Mouse (Mus musculus) erythroblast, embryonic 14.5 days (primary cell): Measurements from ENCODE around the gene Hnrnpk. TPM values are rescaled to one million over a fixed set of nuclear protein-coding genes. Genes with fewer than 3 reads are reported as not detected.

ENCODE experiments used
- H3K27me3 ChIP-seq: 2 replicates; pipeline ENCODE4 v1.6.1; 2012; ENCODE audit warnings: inconsistent platforms; ENCODE audit not compliant: control insufficient read depth
- H3K36me3 ChIP-seq: 2 replicates; pipeline ENCODE4 v1.6.1; 2012; ENCODE audit warnings: mild to moderate bottlenecking, inconsistent platforms; ENCODE audit not compliant: control insufficient read depth
- H3K4me1 ChIP-seq: 2 replicates; pipeline ENCODE4 v1.6.1; 2012; ENCODE audit warnings: inconsistent platforms; ENCODE audit not compliant: control insufficient read depth
- H3K4me3 ChIP-seq: replicated peaks from 2 replicates; pipeline ENCODE3; 2012; ENCODE audit warnings: moderate library complexity, mild to moderate bottlenecking, inconsistent platforms
- H3K9me3 ChIP-seq: 2 replicates; pipeline ENCODE4 v1.6.1; 2012; ENCODE audit warnings: low read length, inconsistent platforms, mixed read lengths; ENCODE audit not compliant: control insufficient read depth
- GATA1 ChIP-seq: IDR thresholded peaks from 2 replicates; pipeline ENCODE4 v1.6.1; 2012; ENCODE audit warnings: low read length, inconsistent platforms, mixed read lengths
- TAL1 ChIP-seq: IDR thresholded peaks from 3 replicates; pipeline ENCODE4 v1.6.1; 2012; ENCODE audit warnings: low read length, inconsistent platforms, mixed read lengths
- polyA plus RNA-seq: library from polyadenylated mRNA; stranded (reverse); fragments of >175 nt; gene quantifications from 2 replicates; pipeline ENCODE4 v1.2.3, GENCODE M21; 2012

Hnrnpk gene
- polyA plus RNA-seq, 1 experiment: 23.2 TPM

DNA sequence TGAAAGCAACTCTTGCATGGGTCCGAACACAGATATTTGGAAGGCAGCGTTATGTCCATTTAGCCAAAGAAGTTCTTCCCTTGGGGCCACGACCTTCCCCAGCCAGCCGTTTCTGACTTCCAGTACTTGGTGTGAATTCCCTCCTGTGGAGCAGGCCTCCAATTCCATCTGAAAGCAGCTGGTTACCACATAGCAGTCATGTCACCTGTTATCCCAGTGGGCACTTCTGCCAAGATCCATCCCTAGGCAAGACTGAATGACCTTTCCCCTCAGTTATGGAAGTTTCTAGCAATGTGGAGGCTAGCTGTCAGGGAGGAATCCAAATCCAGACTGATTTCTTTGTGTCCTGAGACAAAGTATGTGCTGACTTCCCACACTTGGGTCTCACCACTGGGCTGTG lies 17.9 kb upstream of the Hnrnpk start:
- Histone ChIP-seq H3K4me3 (no peak overlapping the region), H3K36me3 (no peaks in the 10 kb centered on the region), H3K4me1 (no peaks in the 10 kb centered on the region), H3K9me3 (peaks cover 4% of the 10 kb centered on the region; the same call in 1 of the 2 replicates), H3K27me3 (peaks cover 3% of the 10 kb centered on the region)
- TF ChIP-seq TAL1: no peak

DNA sequence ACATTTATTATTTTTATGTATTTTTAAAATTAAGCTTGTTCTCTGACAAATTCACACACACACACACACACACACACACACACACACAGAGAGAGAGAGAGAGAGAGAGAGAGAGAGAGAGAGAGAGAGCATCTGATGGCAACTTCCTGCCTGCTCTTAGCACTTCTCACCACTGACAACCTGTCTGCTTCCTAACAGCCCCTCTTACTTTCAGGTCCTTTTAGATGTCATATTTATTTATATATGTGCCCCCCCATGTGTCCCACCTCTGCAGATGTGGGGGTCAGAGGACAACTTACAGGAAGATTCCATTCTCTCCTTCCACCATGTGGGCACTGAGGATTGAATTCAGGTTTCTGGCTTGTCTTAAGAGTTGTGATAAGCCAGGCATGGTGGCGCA lies 16.1 kb upstream of the Hnrnpk start:
- TF ChIP-seq GATA1: no peak
- TF ChIP-seq TAL1: no peak
- no peak overlapping the region for H3K4me3 ChIP-seq

DNA sequence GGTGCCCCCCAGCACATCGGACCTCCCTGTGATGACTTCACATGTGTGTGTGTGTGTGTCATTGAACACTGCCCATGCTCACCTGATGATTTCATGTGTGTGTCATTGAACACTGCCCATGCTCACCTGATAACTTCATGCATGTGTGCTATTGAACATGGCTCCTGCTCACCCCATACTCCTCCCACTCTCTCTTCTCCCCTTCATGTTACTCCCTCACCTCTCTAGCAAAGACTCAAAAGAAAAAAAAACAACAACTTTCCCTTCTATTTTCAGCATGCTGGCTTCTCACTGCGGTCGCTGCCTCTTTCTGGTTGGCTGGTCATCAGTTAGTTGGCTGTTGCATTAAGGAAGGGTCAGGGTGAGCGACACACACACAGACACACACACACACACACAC lies 15.5 kb upstream of the Hnrnpk start:
- TF ChIP-seq TAL1 (no peak), GATA1 (no peak)
- Histone ChIP-seq H3K9me3 (peaks cover 4% of the 10 kb centered on the region; the same call in 1 of the 2 replicates), H3K4me3 (no peak overlapping the region), H3K4me1 (no peaks in the 10 kb centered on the region), H3K36me3 (no peaks in the 10 kb centered on the region), H3K27me3 (no peaks in the 10 kb centered on the region; the same call in 1 of the 2 replicates)

More for the DNA sequence above, 16.1 kb upstream of the Hnrnpk start:
- H3K36me3 ChIP-seq: no peaks in the 10 kb centered on the region
- H3K9me3 ChIP-seq: peaks cover 4% of the 10 kb centered on the region; the same call in 1 of the 2 replicates
- no peaks in the 10 kb centered on the region for H3K4me1 ChIP-seq
- H3K27me3 ChIP-seq: no peaks in the 10 kb centered on the region; the same call in 1 of the 2 replicates

- Histone ChIP-seq H3K27me3 (no peaks in the 10 kb centered on the region; the same call in 1 of the 2 replicates), H3K4me3 (no peak overlapping the region), H3K9me3 (peaks cover 13% of the 10 kb centered on the region), H3K4me1 (no peaks in the 10 kb centered on the region), H3K36me3 (peaks cover 16% of the 10 kb centered on the region)
- TF ChIP-seq GATA1 (no peak), TAL1 (no peak)
These were observed 12.7 kb upstream of the Hnrnpk start for GRCm38 (mm10) chr13:58415838-58416237.

- no peak for TF ChIP-seq GATA1
- TF ChIP-seq TAL1: no peak
- H3K27me3 ChIP-seq: no peaks in the 10 kb centered on the region
- no peaks in the 10 kb centered on the region for H3K4me1 ChIP-seq
- no peak overlapping the region for H3K4me3 ChIP-seq
- H3K9me3 ChIP-seq: peaks cover 14% of the 10 kb centered on the region
- H3K36me3 ChIP-seq: peaks cover 20% of the 10 kb centered on the region
These were observed 12.2 kb upstream of the Hnrnpk start for GRCm38 (mm10) chr13:58415374-58415773.

DNA sequence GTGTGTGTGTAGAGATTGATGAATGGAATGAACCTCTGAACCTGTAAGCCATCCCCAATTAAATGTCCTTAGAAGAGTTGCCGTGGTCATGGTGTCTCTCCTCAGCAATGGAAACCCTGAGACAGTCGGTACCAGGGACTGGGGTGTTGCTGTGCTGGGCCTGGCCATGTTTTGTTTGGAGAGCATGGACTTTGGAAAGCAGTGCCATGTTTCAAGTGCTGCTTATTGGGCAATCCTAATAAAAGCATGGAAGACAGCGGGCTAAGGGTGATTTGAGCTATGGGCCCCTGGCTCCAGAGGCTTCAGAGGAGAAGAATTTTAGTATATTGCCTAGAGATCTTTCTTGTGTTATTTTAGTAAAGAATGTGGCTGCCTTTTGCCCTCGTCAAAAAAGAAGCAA lies 7.9 kb upstream of the Hnrnpk start:
- Histone ChIP-seq H3K36me3 (peaks cover 45% of the 10 kb centered on the region), H3K4me3 (no peak overlapping the region), H3K4me1 (peaks cover 5% of the 10 kb centered on the region), H3K27me3 (no peaks in the 10 kb centered on the region), H3K9me3 (peaks cover 13% of the 10 kb centered on the region)
- TF ChIP-seq GATA1 (no peak), TAL1 (no peak)

DNA sequence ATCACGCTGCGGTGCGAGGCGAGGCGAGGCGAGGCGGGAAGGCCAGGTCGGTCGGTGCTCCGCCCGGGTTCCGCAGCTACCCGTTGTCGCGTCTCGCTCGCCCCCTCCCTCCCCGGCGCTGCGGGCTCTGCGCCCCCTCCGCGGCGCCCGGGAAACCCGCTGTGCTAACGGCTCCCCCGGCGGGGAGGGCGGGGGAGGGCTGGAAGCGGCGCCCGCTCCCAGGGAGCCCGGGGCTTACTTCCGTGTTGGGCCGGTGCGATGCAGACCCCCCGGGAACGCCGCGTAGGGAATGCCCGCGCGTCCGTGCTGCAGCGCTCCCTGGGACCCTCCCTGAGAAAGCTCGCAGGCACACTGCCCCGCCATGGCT lies 416 bp downstream of the Hnrnpk start:
- peak overlapping the region; percentile 99 for H3K4me3 ChIP-seq
- no peaks in the 10 kb centered on the region for H3K9me3 ChIP-seq
- peaks cover 61% of the 10 kb centered on the region for H3K36me3 ChIP-seq
- TF ChIP-seq TAL1 (no peak), GATA1 (no peak)
- peaks cover 30% of the 10 kb centered on the region for H3K4me1 ChIP-seq
- H3K27me3 ChIP-seq: no peaks in the 10 kb centered on the region

DNA sequence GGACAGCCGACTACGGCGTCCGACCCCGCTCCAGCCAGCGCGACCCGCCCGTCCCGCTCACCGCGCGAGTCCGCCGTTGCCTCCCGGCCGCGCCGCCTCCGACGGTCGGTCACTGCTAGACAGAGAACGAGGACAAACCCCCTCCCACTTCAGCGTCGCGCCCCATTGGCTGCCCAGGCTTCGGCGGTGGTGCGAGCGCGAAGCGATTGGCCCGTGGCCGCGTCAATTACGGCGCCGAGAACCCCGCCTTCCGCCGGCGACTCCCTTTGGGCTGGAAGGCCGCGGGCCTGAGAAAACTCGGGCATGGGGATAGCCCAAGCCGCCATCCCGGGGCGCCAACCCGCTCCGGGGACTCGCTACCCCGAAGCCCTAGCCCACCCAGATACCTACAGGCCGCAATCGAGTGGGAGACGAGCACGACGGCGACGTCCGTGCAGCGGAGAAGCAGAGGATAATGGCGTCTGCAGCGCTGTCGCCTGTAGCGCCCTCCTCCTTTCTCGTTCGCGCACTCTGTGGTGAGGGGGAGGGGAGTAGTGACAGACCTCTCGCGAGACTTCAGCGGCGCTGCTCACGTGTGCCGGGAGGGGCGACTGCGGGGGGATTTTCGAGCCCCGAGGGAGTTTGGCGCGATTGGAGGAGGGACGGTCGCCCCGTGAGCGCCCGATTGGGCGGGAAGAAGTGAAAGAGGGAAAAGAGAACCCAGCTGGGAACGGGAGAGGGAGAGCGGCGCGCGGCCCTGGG lies 970 bp downstream of the Hnrnpk start, which contains the start of gene Rmi1:
Gene Rmi1, plus strand, starts transcription at position 246 of the 741 bp plus-strand sequence.
- Histone ChIP-seq H3K4me1 (peaks cover 32% of the 10 kb centered on the region), H3K9me3 (no peaks in the 10 kb centered on the region), H3K27me3 (no peaks in the 10 kb centered on the region), H3K36me3 (peaks cover 61% of the 10 kb centered on the region), H3K4me3 (peak within 1 kb of the TSS; percentile 99)
- TF ChIP-seq GATA1 (no peak), TAL1 (no peak)

GRCm38 (mm10) chr13:58401135-58402002 lies 1.8 kb downstream of the Hnrnpk start:
- Histone ChIP-seq H3K9me3 (no peaks in the 10 kb centered on the region), H3K4me1 (peaks cover 29% of the 10 kb centered on the region), H3K27me3 (no peaks in the 10 kb centered on the region), H3K36me3 (peaks cover 62% of the 10 kb centered on the region), H3K4me3 (peak overlapping the region; percentile 99)
- TF ChIP-seq TAL1: no peak
- no peak for TF ChIP-seq GATA1
